Mouse (Mus musculus): Measurements from ENCODE around the gene Ceacam9. TPM values are rescaled to one million over a fixed set of nuclear protein-coding genes. Genes with fewer than 3 reads are reported as not detected.

Gene Ceacam9
- total and polyA plus RNA-seq, 3 experiments: 0.49 TPM; not detected in 2

GRCm38 (mm10) chr7:16758872-16759574 is 37.3 kb downstream of the Ceacam9 start:
- Histone ChIP-seq H3K36me3 (replicated peaks) (no peaks in the 10 kb centered on the region), H3K4me3 (ENCODE audit: low read depth, low read length) (no peak overlapping the region), H3K9me3 (replicated peaks) (peaks cover 3% of the 10 kb centered on the region; the same call in 1 of the 2 replicates), H3K27me3 (ENCODE audit: insufficient read depth, low read length) (peaks cover 15% of the 10 kb centered on the region), H3K4me1 (ENCODE audit: insufficient read depth, low read depth, low read length) (peaks cover 10% of the 10 kb centered on the region; the same call in 1 of the 2 replicates)
- no peak for TF ChIP-seq GATA1 (IDR thresholded peaks at IDR 0.05; ENCODE audit: borderline replicate concordance, low read length)
- no peak for TF ChIP-seq TAL1 (conservative IDR thresholded peaks at IDR 0.05; ENCODE audit: low read depth, low read length)
- no peak for TF ChIP-seq CTCF (IDR thresholded peaks at IDR 0.05; ENCODE audit: low read depth, low read length)
- no peak for TF ChIP-seq POLR2AphosphoS5 (IDR thresholded peaks at IDR 0.05; ENCODE audit: insufficient replicate concordance, low read depth, low read length)
- no peak for TF ChIP-seq GATA2 (IDR thresholded peaks at IDR 0.05; ENCODE audit: borderline replicate concordance, low read depth, low read length)
- ATAC-seq (ENCODE audit: extremely low read depth, insufficient number of reproducible peaks, low FRiP score, poor library complexity, severe bottlenecking): no peak
- no peak for DNase-seq (ENCODE audit: low spot score)

- DNase-seq (ENCODE audit: low spot score) (no peak), ATAC-seq (ENCODE audit: extremely low read depth, insufficient number of reproducible peaks, low FRiP score, poor library complexity, severe bottlenecking) (no peak)
- no peak for TF ChIP-seq GATA2 (IDR thresholded peaks at IDR 0.05; ENCODE audit: borderline replicate concordance, low read depth, low read length)
- no peak for TF ChIP-seq CTCF (IDR thresholded peaks at IDR 0.05; ENCODE audit: low read depth, low read length)
- no peak for TF ChIP-seq TAL1 (conservative IDR thresholded peaks at IDR 0.05; ENCODE audit: low read depth, low read length)
- TF ChIP-seq POLR2AphosphoS5 (IDR thresholded peaks at IDR 0.05; ENCODE audit: insufficient replicate concordance, low read depth, low read length): no peak
- no peak for TF ChIP-seq GATA1 (IDR thresholded peaks at IDR 0.05; ENCODE audit: borderline replicate concordance, low read length)
- Histone ChIP-seq H3K27me3 (ENCODE audit: insufficient read depth, low read length) (peaks cover 15% of the 10 kb centered on the region), H3K9me3 (replicated peaks) (peaks cover 3% of the 10 kb centered on the region; the same call in 1 of the 2 replicates), H3K36me3 (replicated peaks) (no peaks in the 10 kb centered on the region), H3K4me3 (ENCODE audit: low read depth, low read length) (no peak overlapping the region), H3K4me1 (ENCODE audit: insufficient read depth, low read depth, low read length) (peaks cover 7% of the 10 kb centered on the region; the same call in 1 of the 2 replicates)
Observed at GRCm38 (mm10) chr7:16760292-16760691, 38.6 kb downstream of the Ceacam9 start.

GRCm38 (mm10) chr7:16761005-16761481 is 39.3 kb downstream of the Ceacam9 start:
- ATAC-seq (ENCODE audit: extremely low read depth, insufficient number of reproducible peaks, low FRiP score, poor library complexity, severe bottlenecking) (no peak), DNase-seq (ENCODE audit: low spot score) (no peak)
- TF ChIP-seq GATA2 (IDR thresholded peaks at IDR 0.05; ENCODE audit: borderline replicate concordance, low read depth, low read length) (no peak), GATA1 (IDR thresholded peaks at IDR 0.05; ENCODE audit: borderline replicate concordance, low read length) (no peak), POLR2AphosphoS5 (IDR thresholded peaks at IDR 0.05; ENCODE audit: insufficient replicate concordance, low read depth, low read length) (no peak), CTCF (IDR thresholded peaks at IDR 0.05; ENCODE audit: low read depth, low read length) (no peak), TAL1 (conservative IDR thresholded peaks at IDR 0.05; ENCODE audit: low read depth, low read length) (no peak)
- Histone ChIP-seq H3K27me3 (ENCODE audit: insufficient read depth, low read length) (peaks cover 15% of the 10 kb centered on the region), H3K4me1 (ENCODE audit: insufficient read depth, low read depth, low read length) (peaks cover 4% of the 10 kb centered on the region; the same call in 1 of the 2 replicates), H3K9me3 (replicated peaks) (peaks cover 3% of the 10 kb centered on the region; the same call in 1 of the 2 replicates), H3K36me3 (replicated peaks) (no peaks in the 10 kb centered on the region), H3K4me3 (ENCODE audit: low read depth, low read length) (no peak overlapping the region)

GRCm38 (mm10) chr7:16761630-16762029 is 39.9 kb downstream of the Ceacam9 start:
- DNase-seq (ENCODE audit: low spot score) (no peak), ATAC-seq (ENCODE audit: extremely low read depth, insufficient number of reproducible peaks, low FRiP score, poor library complexity, severe bottlenecking) (no peak)
- TF ChIP-seq GATA2 (IDR thresholded peaks at IDR 0.05; ENCODE audit: borderline replicate concordance, low read depth, low read length): no peak
- no peak for TF ChIP-seq CTCF (IDR thresholded peaks at IDR 0.05; ENCODE audit: low read depth, low read length)
- no peak for TF ChIP-seq POLR2AphosphoS5 (IDR thresholded peaks at IDR 0.05; ENCODE audit: insufficient replicate concordance, low read depth, low read length)
- no peak for TF ChIP-seq GATA1 (IDR thresholded peaks at IDR 0.05; ENCODE audit: borderline replicate concordance, low read length)
- TF ChIP-seq TAL1 (conservative IDR thresholded peaks at IDR 0.05; ENCODE audit: low read depth, low read length): no peak
- Histone ChIP-seq H3K4me3 (ENCODE audit: low read depth, low read length) (no peak overlapping the region), H3K4me1 (ENCODE audit: insufficient read depth, low read depth, low read length) (peaks cover 4% of the 10 kb centered on the region; the same call in 1 of the 2 replicates), H3K36me3 (replicated peaks) (no peaks in the 10 kb centered on the region), H3K27me3 (ENCODE audit: insufficient read depth, low read length) (peaks cover 20% of the 10 kb centered on the region), H3K9me3 (replicated peaks) (peaks cover 3% of the 10 kb centered on the region; the same call in 1 of the 2 replicates)

- ATAC-seq (ENCODE audit: extremely low read depth, insufficient number of reproducible peaks, low FRiP score, poor library complexity, severe bottlenecking): no peak
Observed at GRCm38 (mm10) chr7:16763463-16764218, 41.9 kb downstream of the Ceacam9 start.

More at GRCm38 (mm10) chr7:16763463-16764218, 41.9 kb downstream of the Ceacam9 start:
- Histone ChIP-seq H3K4me3 (ENCODE audit: low read depth, low read length) (no peak overlapping the region), H3K27me3 (ENCODE audit: insufficient read depth, low read length) (peaks cover 28% of the 10 kb centered on the region), H3K36me3 (replicated peaks) (no peaks in the 10 kb centered on the region), H3K4me1 (ENCODE audit: insufficient read depth, low read depth, low read length) (peaks cover 4% of the 10 kb centered on the region; the same call in 1 of the 2 replicates), H3K9me3 (replicated peaks) (no peaks in the 10 kb centered on the region)
- no peak for DNase-seq (ENCODE audit: low spot score)
- no peak for TF ChIP-seq GATA1 (IDR thresholded peaks at IDR 0.05; ENCODE audit: borderline replicate concordance, low read length)
- TF ChIP-seq TAL1 (conservative IDR thresholded peaks at IDR 0.05; ENCODE audit: low read depth, low read length): no peak
- TF ChIP-seq CTCF (IDR thresholded peaks at IDR 0.05; ENCODE audit: low read depth, low read length): no peak
- TF ChIP-seq GATA2 (IDR thresholded peaks at IDR 0.05; ENCODE audit: borderline replicate concordance, low read depth, low read length): no peak
- TF ChIP-seq POLR2AphosphoS5 (IDR thresholded peaks at IDR 0.05; ENCODE audit: insufficient replicate concordance, low read depth, low read length): no peak

Data from G1E (cell line).